ENCODE assay signal across 15 mouse cellular contexts in the genomic region with DNA sequence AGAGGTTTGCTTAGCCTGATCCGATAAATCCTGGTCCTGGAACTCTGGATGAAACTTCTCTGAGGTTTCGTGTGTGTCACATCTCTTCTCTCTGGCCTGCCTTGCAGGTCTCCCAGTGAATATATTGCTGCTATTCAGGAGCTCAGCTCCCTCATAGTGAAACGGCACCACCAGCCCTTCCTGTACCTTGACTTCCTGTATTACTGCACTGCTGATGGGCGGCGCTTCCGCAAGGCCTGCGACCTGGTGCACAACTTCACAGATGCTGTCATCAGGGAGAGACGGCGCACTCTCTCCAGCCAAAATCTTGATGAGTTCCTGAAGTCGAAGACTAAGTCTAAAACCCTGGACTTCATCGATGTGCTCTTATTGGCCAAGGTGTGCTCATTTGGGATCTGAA. TPM values are rescaled to one million over a fixed set of nuclear protein-coding genes. Genes with fewer than 3 reads are reported as not detected.
DNase-seq lines count a peak whose midpoint lies in the region; ATAC-seq and TF ChIP-seq lines count a peak whose summit lies in the region.
"Had no signal": no experiment of that assay in that cellular context is flagged by ENCODE, and none has a peak within 500 bp of the region (broad histone marks: within the 10 kb centered on the region; RNA-seq: fewer than 3 reads in every experiment).

No protein-coding gene starts in this region.

- H3K4me1 ChIP-seq in liver, postnatal 0 days (ENCODE audit: insufficient read depth), result peaks cover 5% of the 10 kb centered on the region; the same call in 1 of the 2 replicates
- H3K4me1 ChIP-seq in liver, embryonic 12.5 days, result peaks cover 9% of the 10 kb centered on the region
- 0 out of 2 replicates have a peak, but pooled peaks cover 4% of the 10 kb centered on the region for H3K4me1 ChIP-seq in midbrain, embryonic 11.5 days (ENCODE audit: control insufficient read depth, insufficient read depth, low read length)
- 0 out of 2 replicates have a peak, but pooled peaks cover 3% of the 10 kb centered on the region for H3K4me1 ChIP-seq in kidney, embryonic 14.5 days (ENCODE audit: control insufficient read depth, insufficient read depth, low read length)
- H3K4me1 ChIP-seq: limb, embryonic 15.5 days had no signal

- no peaks in the 10 kb centered on the region for H3K27me3 ChIP-seq in liver, postnatal 0 days (ENCODE audit: insufficient read depth, low read length)
- H3K27me3 ChIP-seq in liver, embryonic 12.5 days (replicated peaks), result no peaks in the 10 kb centered on the region
- H3K27me3 ChIP-seq in splenic B cell, adult 2 months (ENCODE audit: control insufficient read depth, insufficient read depth, low read length, poor library complexity, severe bottlenecking), result no peaks in the 10 kb centered on the region
- H3K27me3 ChIP-seq in midbrain, embryonic 11.5 days (ENCODE audit: control insufficient read depth, insufficient read depth, low read length), result no peaks in the 10 kb centered on the region
- no peaks in the 10 kb centered on the region for H3K27me3 ChIP-seq in kidney, embryonic 14.5 days (ENCODE audit: control insufficient read depth, insufficient read depth, low read length)
- H3K27me3 ChIP-seq: limb, embryonic 15.5 days had no signal

- TF ChIP-seq EP300 in liver, postnatal 0 days (IDR thresholded peaks at IDR 0.05; ENCODE audit: low read depth), result no peak

- H3K27ac ChIP-seq in liver, postnatal 0 days (ENCODE audit: low read depth), result no peak overlapping the region
- H3K27ac ChIP-seq in liver, embryonic 12.5 days, result no peak overlapping the region
- H3K27ac ChIP-seq in midbrain, embryonic 11.5 days (ENCODE audit: low read depth, low read length), result no peak overlapping the region
- H3K27ac ChIP-seq in kidney, embryonic 14.5 days (ENCODE audit: low read depth, low read length), result no peak overlapping the region
- H3K27ac ChIP-seq: limb, embryonic 15.5 days had no signal

- peak overlapping the region; percentile 15; the same call in 1 of the 2 replicates for H3K4me3 ChIP-seq in liver, postnatal 0 days (ENCODE audit: low read depth, low read length)
- no peak overlapping the region for H3K4me3 ChIP-seq in liver, embryonic 12.5 days
- no peak overlapping the region for H3K4me3 ChIP-seq in midbrain, embryonic 11.5 days (ENCODE audit: low read depth, low read length)
- H3K4me3 ChIP-seq in kidney, embryonic 14.5 days (ENCODE audit: low read length), result no peak overlapping the region
- H3K4me3 ChIP-seq: limb, embryonic 15.5 days had no signal

- no peak overlapping the region for H3K9ac ChIP-seq in liver, postnatal 0 days (replicated peaks)
- no peak overlapping the region for H3K9ac ChIP-seq in liver, embryonic 12.5 days
- H3K9ac ChIP-seq in midbrain, embryonic 11.5 days (ENCODE audit: low read length), result no peak overlapping the region
- no peak overlapping the region for H3K9ac ChIP-seq in kidney, embryonic 14.5 days (ENCODE audit: low read depth, low read length)
- H3K9ac ChIP-seq: limb, embryonic 15.5 days had no signal

- no peaks in the 10 kb centered on the region for H3K9me3 ChIP-seq in liver, postnatal 0 days (ENCODE audit: low read length)
- H3K9me3 ChIP-seq in liver, embryonic 12.5 days (replicated peaks), result no peaks in the 10 kb centered on the region
- no peaks in the 10 kb centered on the region for H3K9me3 ChIP-seq in midbrain, embryonic 11.5 days (ENCODE audit: control insufficient read depth, low read length)
- no peaks in the 10 kb centered on the region for H3K9me3 ChIP-seq in kidney, embryonic 14.5 days (ENCODE audit: control insufficient read depth, low read length)
- H3K9me3 ChIP-seq: limb, embryonic 15.5 days had no signal

- H3K4me2 ChIP-seq in liver, postnatal 0 days (ENCODE audit: low read depth, low read length), result peak overlapping the region; percentile 44; the same call in 1 of the 2 replicates
- no peak overlapping the region for H3K4me2 ChIP-seq in liver, embryonic 12.5 days
- H3K4me2 ChIP-seq in midbrain, embryonic 11.5 days, result no peak overlapping the region
- H3K4me2 ChIP-seq in kidney, embryonic 14.5 days (replicated peaks; ENCODE audit: low read depth, low read length), result no peak overlapping the region
- H3K4me2 ChIP-seq: limb, embryonic 15.5 days had no signal

- TF ChIP-seq CTCF in liver, postnatal 0 days (IDR thresholded peaks at IDR 0.05; ENCODE audit: low read depth), result no peak

- H3K36me3 ChIP-seq in liver, postnatal 0 days (replicated peaks; ENCODE audit: insufficient read depth, low read length), result 0 out of 2 replicates have a peak, but pooled peaks cover 6% of the 10 kb centered on the region
- no peaks in the 10 kb centered on the region for H3K36me3 ChIP-seq in liver, embryonic 12.5 days
- no peaks in the 10 kb centered on the region for H3K36me3 ChIP-seq in splenic B cell, adult 2 months (ENCODE audit: control insufficient read depth, insufficient read depth, low read length, poor library complexity, severe bottlenecking)
- no peaks in the 10 kb centered on the region; the same call in 1 of the 2 replicates for H3K36me3 ChIP-seq in midbrain, embryonic 11.5 days (ENCODE audit: control insufficient read depth, insufficient read depth, low read length)
- no peaks in the 10 kb centered on the region for H3K36me3 ChIP-seq in kidney, embryonic 14.5 days (ENCODE audit: control insufficient read depth, insufficient read depth, low read length)

- DNase-seq in liver, postnatal 0 days, result peak; percentile 31
- peak; percentile 58 for DNase-seq in MEL-GATA-1-ER (ENCODE audit: extremely low read depth, low read depth)
- peak; percentile 69 for DNase-seq in splenic B cell, adult 2 months (ENCODE audit: low read depth, low spot score)
- DNase-seq in cerebellum, adult 11-12 months, result no peak
- no peak for DNase-seq in midbrain, embryonic 11.5 days (ENCODE audit: low spot score, missing footprints)
- DNase-seq: adrenal gland, adult 2 months; heart, adult 18-20 months; kidney, postnatal 36 days; lung, postnatal 14 days; right cerebral cortex, postnatal 14 days had no signal

- ATAC-seq in liver, postnatal 0 days, result no peak
- no peak for ATAC-seq in liver, embryonic 12.5 days
- ATAC-seq in inflammation-experienced regulatory T-cells, adult 6 months, result peak; percentile 89
- ATAC-seq in midbrain, embryonic 11.5 days (ENCODE audit: low FRiP score), result no peak
- ATAC-seq in kidney, embryonic 14.5 days (ENCODE audit: low FRiP score, low TSS enrichment), result no peak
- ATAC-seq: intestine, postnatal 0 days had no signal

- WGBS in liver, postnatal 0 days (ENCODE audit: insufficient replicate concordance), result 60% methylated on average over 11 of the region's 11 CpGs
- 72% methylated on average over 11 of the region's 11 CpGs for WGBS in liver, embryonic 12.5 days (ENCODE audit: insufficient replicate concordance)
- 92% methylated on average over 11 of the region's 11 CpGs for WGBS in midbrain, embryonic 11.5 days
- 92% methylated on average over 11 of the region's 11 CpGs for WGBS in kidney, embryonic 14.5 days

RNA-seq across cellular contexts. Expression of a gene that starts 12.5 kb away (rescaled TPM):
- 5.9 and 6.9 TPM in 2 replicates for polyA plus RNA-seq in liver, postnatal 0 days (2015; fragmentation: Nextera tagmentation; extraction: Ambion mirVana)
- 5.2 and 5.6 TPM in 2 replicates for polyA plus RNA-seq in liver, embryonic 12.5 days (2016; fragmentation: Nextera tagmentation; extraction: Ambion mirVana)
- 10 to 100 TPM; 10.0 to 18.3 (median 17.0) TPM for polyA plus RNA-seq in inflammation-experienced regulatory T-cells, adult 6 months (2017; shearing (Covaris generic))
- 8.3 and 11.0 TPM in 2 replicates for polyA plus RNA-seq in midbrain, embryonic 11.5 days (2014; fragmentation: Nextera tagmentation; extraction: Ambion mirVana)
- polyA plus RNA-seq in kidney, embryonic 14.5 days (2014; fragmentation: Nextera tagmentation; extraction: Ambion mirVana), result 15.3 and 15.9 TPM in 2 replicates

RNA-seq across cellular contexts. Expression of a gene that starts 18.0 kb away (rescaled TPM):
- 2.7 and 2.9 TPM in 2 replicates for polyA plus RNA-seq in liver, postnatal 0 days (2015; fragmentation: Nextera tagmentation; extraction: Ambion mirVana)
- polyA plus RNA-seq in liver, embryonic 12.5 days (2016; fragmentation: Nextera tagmentation; extraction: Ambion mirVana), result 0.91 and 0.96 TPM in 2 replicates
- 10 to 100 TPM; 10.3 to 11.9 (median 10.8) TPM for polyA plus RNA-seq in inflammation-experienced regulatory T-cells, adult 6 months (2017; shearing (Covaris generic))
- 4.4 and 4.8 TPM in 2 replicates for polyA plus RNA-seq in midbrain, embryonic 11.5 days (2014; fragmentation: Nextera tagmentation; extraction: Ambion mirVana)
- polyA plus RNA-seq in kidney, embryonic 14.5 days (2014; fragmentation: Nextera tagmentation; extraction: Ambion mirVana), result 6.9 and 7.3 TPM in 2 replicates

Comparison
In these comparisons a context has a peak if more than half of its experiments do, and no peak if none do; other contexts are left out.
1. DNase-seq: peak in liver, postnatal 0 days (single experiment), MEL-GATA-1-ER (single experiment) and splenic B cell, adult 2 months (single experiment); none in cerebellum, adult 11-12 months (single experiment) and midbrain, embryonic 11.5 days (single experiment).